Comparison of ENCODE assay signal across 9 mouse cellular contexts in genomic region chr4:94715166-94715565, GRCm38 (mm10). TPM values are rescaled to one million over a fixed set of nuclear protein-coding genes. Genes with fewer than 3 reads are reported as not detected.
DNase-seq lines count a peak whose midpoint lies in the region.
"Had no signal": no experiment of that assay in that cellular context is flagged by ENCODE, and none has a peak within 500 bp of the region (broad histone marks: within the 10 kb centered on the region; RNA-seq: fewer than 3 reads in every experiment).

No protein-coding gene starts in this region.

- DNase-seq in adrenal gland, postnatal 14 days: peak; percentile 25
- no peak for DNase-seq in adrenal gland, adult 18-20 months (ENCODE audit: low spot score in 2 of 2)
- DNase-seq in 3T3-L1 (ENCODE audit: low read depth, low spot score): peak; percentile 12
- DNase-seq in heart, adult 9 months (ENCODE audit: low spot score in 2 of 2): peak; percentile 55 to 74
- DNase-seq in kidney, postnatal 36 days: peak; percentile 50 to 72
- no peak for DNase-seq in neural tube, embryonic 10.5 days (ENCODE audit: extremely low spot score, low spot score)
- DNase-seq in cerebellum, postnatal 25 days: no peak
- no peak for DNase-seq in layer of hippocampus, adult 18-20 months (ENCODE audit: low spot score in 2 of 2)
- DNase-seq: cerebellum, adult 11 months had no signal

RNA-seq across cellular contexts. Expression of gene Tek, which starts 23.9 kb away (rescaled TPM):
- 41.9 and 45.9 TPM in 2 replicates for total RNA-seq in adrenal gland, postnatal 14 days (2021)
- 10 to 100 TPM; 40.5 to 45.1 TPM for total RNA-seq in adrenal gland, adult 18-20 months (2021)
- total RNA-seq in layer of hippocampus, adult 18-20 months (2021): 1 to 10 TPM; 6.4 to 6.6 TPM

Comparison
In these comparisons a context has a peak if more than half of its experiments do, and no peak if none do; other contexts are left out.
1. DNase-seq: peak in adrenal gland, postnatal 14 days (single experiment), 3T3-L1 (single experiment), heart, adult 9 months (2 of 2) and kidney, postnatal 36 days (2 of 2); none in adrenal gland, adult 18-20 months (0 of 2), neural tube, embryonic 10.5 days (single experiment), cerebellum, postnatal 25 days (0 of 2) and layer of hippocampus, adult 18-20 months (0 of 2).